Mouse (Mus musculus) heart, embryonic 13.5 days (tissue): ENCODE measurements around the gene Mab21l1. TPM values are rescaled to one million over a fixed set of nuclear protein-coding genes. Genes with fewer than 3 reads are reported as not detected.

Experiments used
- ATAC-seq: fragments of 200-750 bp; cut with Nextera tagmentation; 2 replicates; pipeline ENCODE4 v1.8.0; 2017; ENCODE audit warnings: moderate TSS enrichment; ENCODE audit not compliant: insufficient number of reproducible peaks, low FRiP score, low TSS enrichment; ENCODE audit errors: extremely low read depth
- H3K27ac ChIP-seq: fragments of 300-500 bp; sonication (generic); replicated peaks from 2 replicates; pipeline ENCODE4 v1.5.1; 2015; ENCODE audit warnings: moderate library complexity, mild to moderate bottlenecking, inconsistent platforms
- H3K27me3 ChIP-seq: fragments of 300-500 bp; sonication (generic); replicated peaks from 2 replicates; pipeline ENCODE4 v1.6.1; 2015; ENCODE audit warnings: mild to moderate bottlenecking, inconsistent platforms
- H3K36me3 ChIP-seq: fragments of 300-500 bp; sonication (generic); 2 replicates; pipeline ENCODE4 v1.6.1; 2015; ENCODE audit warnings: mild to moderate bottlenecking, inconsistent platforms
- H3K4me1 ChIP-seq: fragments of 300-500 bp; sonication (generic); 2 replicates; pipeline ENCODE4 v1.6.1; 2015; ENCODE audit warnings: inconsistent platforms
- H3K4me2 ChIP-seq: fragments of 300-500 bp; sonication (generic); 2 replicates; pipeline ENCODE4 v1.6.1; 2015; ENCODE audit warnings: inconsistent platforms, mild to moderate bottlenecking, moderate library complexity
- H3K4me3 ChIP-seq: fragments of 300-500 bp; sonication (generic); 2 replicates; pipeline ENCODE4 v1.5.1; 2015; ENCODE audit warnings: moderate library complexity, mild to moderate bottlenecking, inconsistent platforms
- H3K9ac ChIP-seq: fragments of 300-500 bp; sonication (generic); 2 replicates; pipeline ENCODE4 v1.6.1; 2015; ENCODE audit warnings: inconsistent platforms, mild to moderate bottlenecking, moderate library complexity
- H3K9me3 ChIP-seq: fragments of 300-500 bp; sonication (generic); 2 replicates; pipeline ENCODE4 v1.6.1; 2016; ENCODE audit warnings: inconsistent platforms
- WGBS: fragments of 180-500 bp; shearing (Covaris S2); methylation state at CpG from one replicate; pipeline ENCODE4 v1.1.7; 2015; ENCODE audit warnings: mixed read lengths; 5-methylcytosine and 5-hydroxymethylcytosine counted together
- polyA plus RNA-seq: library from polyadenylated mRNA; unstranded; fragments of >200 nt; fragmentation: Nextera tagmentation; extraction: Ambion mirVana; gene quantifications from 2 replicates; pipeline ENCODE4 v1.2.1, GENCODE M21; 2015

The Mab21l1 gene
- polyA plus RNA-seq, 1 experiment from 2014 or later: 0.76 TPM

- Histone ChIP-seq H3K27me3 (peaks cover 59% of the 10 kb centered on the region), H3K9me3 (no peaks in the 10 kb centered on the region), H3K36me3 (no peaks in the 10 kb centered on the region), H3K27ac (no peak overlapping the region), H3K4me3 (peak overlapping the region; percentile 43), H3K4me2 (peak overlapping the region; percentile 66), H3K9ac (no peak overlapping the region), H3K4me1 (peaks cover 38% of the 10 kb centered on the region)
- 5% methylated on average over 53 of the region's 53 CpGs for WGBS
- ATAC-seq: no peak
Observed at GRCm38 (mm10) chr3:55780120-55781070, 1.9 kb upstream of the Mab21l1 start.

GRCm38 (mm10) chr3:55781429-55782055, 768 bp upstream of the Mab21l1 start:
- H3K4me3 ChIP-seq: no peak overlapping the region
- no peaks in the 10 kb centered on the region for H3K9me3 ChIP-seq
- H3K9ac ChIP-seq: no peak overlapping the region
- no peaks in the 10 kb centered on the region for H3K36me3 ChIP-seq
- ATAC-seq: no peak
- H3K4me1 ChIP-seq: peaks cover 38% of the 10 kb centered on the region
- no peak overlapping the region for H3K27ac ChIP-seq
- no peak overlapping the region for H3K4me2 ChIP-seq
- 37% methylated on average over 5 of the region's 5 CpGs for WGBS
- peaks cover 70% of the 10 kb centered on the region for H3K27me3 ChIP-seq

- Histone ChIP-seq H3K4me3 (peak overlapping the region; percentile 49), H3K27ac (no peak overlapping the region), H3K36me3 (no peaks in the 10 kb centered on the region), H3K27me3 (peaks cover 77% of the 10 kb centered on the region), H3K4me2 (peak overlapping the region; percentile 70), H3K4me1 (peaks cover 42% of the 10 kb centered on the region), H3K9me3 (no peaks in the 10 kb centered on the region), H3K9ac (peak overlapping the region; percentile 69)
- ATAC-seq: no peak
- WGBS: 8% methylated on average over 22 of the region's 22 CpGs
Observed at GRCm38 (mm10) chr3:55782771-55783170, 461 bp downstream of the Mab21l1 start.

- Histone ChIP-seq H3K9ac (peak overlapping the region; percentile 69), H3K4me1 (peaks cover 42% of the 10 kb centered on the region), H3K4me3 (peak overlapping the region; percentile 49), H3K27ac (no peak overlapping the region), H3K27me3 (peaks cover 77% of the 10 kb centered on the region), H3K4me2 (peak overlapping the region; percentile 70), H3K36me3 (no peaks in the 10 kb centered on the region), H3K9me3 (no peaks in the 10 kb centered on the region)
- ATAC-seq: no peak
- 11% methylated on average over 45 of the region's 45 CpGs for WGBS
Observed at GRCm38 (mm10) chr3:55783171-55784081, 1.1 kb downstream of the Mab21l1 start.

- no peak overlapping the region for H3K27ac ChIP-seq
- no peak overlapping the region for H3K9ac ChIP-seq
- H3K36me3 ChIP-seq: no peaks in the 10 kb centered on the region
- H3K27me3 ChIP-seq: peaks cover 77% of the 10 kb centered on the region
- ATAC-seq: no peak
- WGBS: 29% methylated on average over 7 of the region's 7 CpGs
- H3K4me1 ChIP-seq: peaks cover 42% of the 10 kb centered on the region
- peak overlapping the region; percentile 70 for H3K4me2 ChIP-seq
- H3K4me3 ChIP-seq: peak overlapping the region; percentile 49
- no peaks in the 10 kb centered on the region for H3K9me3 ChIP-seq
Observed at GRCm38 (mm10) chr3:55784101-55784500, 1.8 kb downstream of the Mab21l1 start.

GRCm38 (mm10) chr3:55785266-55785980, 3.1 kb downstream of the Mab21l1 start:
- 69% methylated on average over 4 of the region's 4 CpGs for WGBS

GRCm38 (mm10) chr3:55785981-55786725, 3.8 kb downstream of the Mab21l1 start:
- peaks cover 27% of the 10 kb centered on the region for H3K4me1 ChIP-seq
- no peak overlapping the region for H3K4me2 ChIP-seq
- no peaks in the 10 kb centered on the region for H3K36me3 ChIP-seq
- no peak overlapping the region for H3K27ac ChIP-seq
- peaks cover 65% of the 10 kb centered on the region for H3K27me3 ChIP-seq
- H3K9me3 ChIP-seq: no peaks in the 10 kb centered on the region
- WGBS: 45% methylated on average over 3 of the region's 3 CpGs
- no peak overlapping the region for H3K9ac ChIP-seq
- no peak overlapping the region for H3K4me3 ChIP-seq
- no peak for ATAC-seq

More at GRCm38 (mm10) chr3:55785266-55785980, 3.1 kb downstream of the Mab21l1 start:
- Histone ChIP-seq H3K4me2 (no peak overlapping the region), H3K27me3 (peaks cover 73% of the 10 kb centered on the region), H3K4me1 (peaks cover 33% of the 10 kb centered on the region), H3K9ac (no peak overlapping the region), H3K36me3 (no peaks in the 10 kb centered on the region), H3K27ac (no peak overlapping the region), H3K9me3 (no peaks in the 10 kb centered on the region), H3K4me3 (no peak overlapping the region)
- ATAC-seq: no peak

- peak overlapping the region; percentile 79 for H3K9ac ChIP-seq
- H3K36me3 ChIP-seq: no peaks in the 10 kb centered on the region
- peak overlapping the region; percentile 54 for H3K4me3 ChIP-seq
- H3K9me3 ChIP-seq: no peaks in the 10 kb centered on the region
- H3K4me1 ChIP-seq: peaks cover 27% of the 10 kb centered on the region
- H3K27ac ChIP-seq: no peak overlapping the region
- no peak for ATAC-seq
- H3K27me3 ChIP-seq: peaks cover 57% of the 10 kb centered on the region
- WGBS: 33% methylated on average over 17 of the region's 17 CpGs
- H3K4me2 ChIP-seq: peak overlapping the region; percentile 79
Observed at GRCm38 (mm10) chr3:55786835-55787486, 4.7 kb downstream of the Mab21l1 start.

- peaks cover 21% of the 10 kb centered on the region for H3K4me1 ChIP-seq
- WGBS: 2% methylated on average over 54 of the region's 54 CpGs
- peak overlapping the region; percentile 79 for H3K4me2 ChIP-seq
- H3K27ac ChIP-seq: no peak overlapping the region
- no peak for ATAC-seq
- H3K9me3 ChIP-seq: no peaks in the 10 kb centered on the region
- H3K36me3 ChIP-seq: no peaks in the 10 kb centered on the region
- H3K27me3 ChIP-seq: peaks cover 50% of the 10 kb centered on the region
- H3K4me3 ChIP-seq: peak overlapping the region; percentile 54
- peak overlapping the region; percentile 79 for H3K9ac ChIP-seq
Observed at GRCm38 (mm10) chr3:55787487-55788213, 5.3 kb downstream of the Mab21l1 start.
